Mouse (Mus musculus) liver, embryonic 15.5 days (tissue): ENCODE measurements around the gene Eef1akmt4. TPM values are rescaled to one million over a fixed set of nuclear protein-coding genes. Genes with fewer than 3 reads are reported as not detected.

ENCODE experiments used
- ATAC-seq: fragments of 200-750 bp; cut with Nextera tagmentation; 2 replicates; pipeline ENCODE4 v1.8.0; 2017; ENCODE audit warnings: moderate number of reproducible peaks, mild to moderate bottlenecking, moderate library complexity; ENCODE audit not compliant: insufficient read depth
- H3K27ac ChIP-seq: fragments of 300-500 bp; sonication (generic); replicated peaks from 2 replicates; pipeline ENCODE4 v1.5.1; 2015; ENCODE audit warnings: mild to moderate bottlenecking, inconsistent platforms
- H3K27me3 ChIP-seq: fragments of 300-500 bp; sonication (generic); 2 replicates; pipeline ENCODE4 v1.6.1; 2015; ENCODE audit warnings: mild to moderate bottlenecking, inconsistent platforms
- H3K36me3 ChIP-seq: fragments of 300-500 bp; sonication (generic); replicated peaks from 2 replicates; pipeline ENCODE4 v1.6.1; 2015; ENCODE audit warnings: moderate library complexity, mild to moderate bottlenecking, inconsistent platforms
- H3K4me1 ChIP-seq: fragments of 300-500 bp; sonication (generic); replicated peaks from 2 replicates; pipeline ENCODE4 v1.6.1; 2015; ENCODE audit warnings: inconsistent platforms
- H3K4me2 ChIP-seq: fragments of 300-500 bp; sonication (generic); 2 replicates; pipeline ENCODE4 v1.6.1; 2015; ENCODE audit warnings: moderate library complexity, mild to moderate bottlenecking, inconsistent platforms
- H3K4me3 ChIP-seq: fragments of 300-500 bp; sonication (generic); replicated peaks from 2 replicates; pipeline ENCODE4 v1.5.1; 2015; ENCODE audit warnings: mild to moderate bottlenecking, inconsistent platforms
- H3K9ac ChIP-seq: fragments of 300-500 bp; sonication (generic); 2 replicates; pipeline ENCODE4 v1.6.1; 2015; ENCODE audit warnings: moderate library complexity, mild to moderate bottlenecking, inconsistent platforms
- H3K9me3 ChIP-seq: fragments of 300-500 bp; sonication (generic); replicated peaks from 2 replicates; pipeline ENCODE4 v1.6.1; 2016; ENCODE audit warnings: inconsistent platforms
- WGBS: fragments of 180-500 bp; shearing (Covaris S2); methylation state at CpG from one replicate; pipeline ENCODE4 v1.1.7; 2015; ENCODE audit warnings: mixed read lengths; ENCODE audit not compliant: insufficient replicate concordance; 5-methylcytosine and 5-hydroxymethylcytosine counted together
- polyA plus RNA-seq: library from polyadenylated mRNA; unstranded; fragments of >200 nt; fragmentation: Nextera tagmentation; extraction: Ambion mirVana; gene quantifications from 2 replicates; pipeline ENCODE4 v1.2.1, GENCODE M21; 2015

Gene Eef1akmt4
- polyA plus RNA-seq, result 16.0 and 16.2 TPM in 2 replicates

- WGBS, result 2% methylated on average over 41 of the region's 41 CpGs
- no peaks in the 10 kb centered on the region for H3K27me3 ChIP-seq
- H3K27ac ChIP-seq, result peak within 1 kb of the TSS; percentile 77
- H3K4me1 ChIP-seq, result peaks cover 39% of the 10 kb centered on the region
- H3K9me3 ChIP-seq, result no peaks in the 10 kb centered on the region
- H3K4me3 ChIP-seq, result peak within 1 kb of the TSS; percentile 83
- peak within 1 kb of the TSS; percentile 74 for H3K9ac ChIP-seq
- peaks cover 13% of the 10 kb centered on the region for H3K36me3 ChIP-seq
- peak within 1 kb of the TSS; percentile 93 for H3K4me2 ChIP-seq
- peak; percentile 96 for ATAC-seq
These were observed at the start of gene Eef1akmt4, which contains the start of the genes Gm49333 and Alg3 for GRCm38 (mm10) chr16:20611357-20612227. TSS of gene Eef1akmt4 (plus strand) at chr16:20611593. TSS of gene Gm49333 (plus strand) at chr16:20611610. TSS of gene Alg3 (minus strand) at chr16:20611735.

- H3K27me3 ChIP-seq, result no peaks in the 10 kb centered on the region
- ATAC-seq, result no peak
- no peaks in the 10 kb centered on the region for H3K4me1 ChIP-seq
- no peak overlapping the region for H3K27ac ChIP-seq
- H3K36me3 ChIP-seq, result peaks cover 30% of the 10 kb centered on the region
- H3K9ac ChIP-seq, result no peak overlapping the region
- H3K9me3 ChIP-seq, result no peaks in the 10 kb centered on the region
- WGBS, result 55% methylated on average over 1 of the region's 1 CpGs
- no peak overlapping the region for H3K4me2 ChIP-seq
- H3K4me3 ChIP-seq, result no peak overlapping the region
These were observed 46.3 kb upstream of the Eef1akmt4 start for GRCm38 (mm10) chr16:20565075-20565474.

- H3K9me3 ChIP-seq, result no peaks in the 10 kb centered on the region
- no peak within 1 kb of the TSS for H3K9ac ChIP-seq
- no peak for ATAC-seq
- peaks cover 30% of the 10 kb centered on the region for H3K4me1 ChIP-seq
- H3K4me2 ChIP-seq, result peak within 1 kb of the TSS; percentile 68
- peaks cover 89% of the 10 kb centered on the region for H3K27me3 ChIP-seq
- H3K27ac ChIP-seq, result no peak within 1 kb of the TSS
- 3% methylated on average over 24 of the region's 24 CpGs for WGBS
- H3K4me3 ChIP-seq, result peak within 1 kb of the TSS; percentile 40
- H3K36me3 ChIP-seq, result no peaks in the 10 kb centered on the region
These were observed 21.9 kb upstream of the Eef1akmt4 start, which contains the start of gene Vwa5b2 for GRCm38 (mm10) chr16:20589366-20589938. TSS of gene Vwa5b2 (plus strand) at chr16:20589471.

GRCm38 (mm10) chr16:20589939-20590679 lies 21.3 kb upstream of the Eef1akmt4 start:
- Histone ChIP-seq H3K27me3 (peaks cover 85% of the 10 kb centered on the region), H3K4me3 (peak overlapping the region; percentile 40), H3K27ac (no peak overlapping the region), H3K36me3 (no peaks in the 10 kb centered on the region), H3K4me2 (peak overlapping the region; percentile 68), H3K9ac (no peak overlapping the region), H3K4me1 (peaks cover 37% of the 10 kb centered on the region), H3K9me3 (no peaks in the 10 kb centered on the region)
- under 1% methylated on average over 39 of the region's 39 CpGs for WGBS
- no peak for ATAC-seq

- Histone ChIP-seq H3K4me1 (peaks cover 42% of the 10 kb centered on the region), H3K4me3 (peak overlapping the region; percentile 40), H3K27ac (no peak overlapping the region), H3K36me3 (no peaks in the 10 kb centered on the region), H3K9me3 (no peaks in the 10 kb centered on the region), H3K4me2 (peak overlapping the region; percentile 68), H3K27me3 (peaks cover 80% of the 10 kb centered on the region), H3K9ac (no peak overlapping the region)
- ATAC-seq, result no peak
- WGBS, result 1% methylated on average over 17 of the region's 17 CpGs
These were observed 20.7 kb upstream of the Eef1akmt4 start for GRCm38 (mm10) chr16:20590680-20591038.

- Histone ChIP-seq H3K36me3 (no peaks in the 10 kb centered on the region), H3K9me3 (no peaks in the 10 kb centered on the region), H3K4me3 (0 out of 2 replicates have a peak overlapping the region, but pooled peaks have one; percentile 4), H3K9ac (no peak overlapping the region), H3K4me1 (peaks cover 48% of the 10 kb centered on the region), H3K4me2 (peak overlapping the region; percentile 68), H3K27me3 (peaks cover 76% of the 10 kb centered on the region), H3K27ac (no peak overlapping the region)
- WGBS, result 5% methylated on average over 48 of the region's 48 CpGs
- no peak for ATAC-seq
These were observed 20.2 kb upstream of the Eef1akmt4 start for GRCm38 (mm10) chr16:20591076-20591705.

DNA sequence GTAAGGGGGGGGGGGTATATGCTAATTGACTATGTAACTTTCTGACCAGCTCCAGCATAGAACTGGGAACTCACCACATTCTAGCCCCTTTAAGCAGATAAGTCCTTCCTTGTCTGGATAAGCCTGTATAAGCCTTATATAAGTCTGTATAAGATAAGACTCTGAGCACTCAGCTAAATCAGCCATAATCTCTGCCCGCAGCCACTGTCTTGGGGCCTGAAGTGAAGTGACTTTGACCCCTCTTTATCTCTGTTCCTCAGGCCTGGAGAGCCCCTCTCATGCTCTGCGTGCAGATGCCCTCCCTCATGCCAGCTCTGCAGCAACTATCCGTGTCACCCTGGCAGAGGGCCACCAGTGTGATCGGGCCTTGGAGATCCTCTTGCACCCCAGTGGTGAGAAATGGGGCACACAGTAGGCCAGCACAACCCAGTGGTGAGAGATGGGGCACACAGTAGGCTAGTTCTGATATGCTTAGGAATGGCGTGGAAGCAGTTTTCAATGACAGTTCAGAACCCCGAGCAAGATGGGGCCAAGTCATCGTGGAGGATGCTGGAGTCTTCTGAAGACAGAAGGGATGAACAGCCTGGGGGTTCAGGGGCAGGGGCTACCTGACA lies 16.2 kb upstream of the Eef1akmt4 start:
- Histone ChIP-seq H3K4me3 (no peak overlapping the region), H3K27ac (peak overlapping the region; percentile 45; the same call in 1 of the 2 replicates), H3K4me2 (peak overlapping the region; percentile 48), H3K27me3 (peaks cover 48% of the 10 kb centered on the region), H3K36me3 (no peaks in the 10 kb centered on the region), H3K9me3 (no peaks in the 10 kb centered on the region), H3K9ac (no peak overlapping the region; the same call in 1 of the 2 replicates), H3K4me1 (peaks cover 49% of the 10 kb centered on the region)
- 23% methylated on average over 7 of the region's 7 CpGs for WGBS
- peak; percentile 91 for ATAC-seq

DNA sequence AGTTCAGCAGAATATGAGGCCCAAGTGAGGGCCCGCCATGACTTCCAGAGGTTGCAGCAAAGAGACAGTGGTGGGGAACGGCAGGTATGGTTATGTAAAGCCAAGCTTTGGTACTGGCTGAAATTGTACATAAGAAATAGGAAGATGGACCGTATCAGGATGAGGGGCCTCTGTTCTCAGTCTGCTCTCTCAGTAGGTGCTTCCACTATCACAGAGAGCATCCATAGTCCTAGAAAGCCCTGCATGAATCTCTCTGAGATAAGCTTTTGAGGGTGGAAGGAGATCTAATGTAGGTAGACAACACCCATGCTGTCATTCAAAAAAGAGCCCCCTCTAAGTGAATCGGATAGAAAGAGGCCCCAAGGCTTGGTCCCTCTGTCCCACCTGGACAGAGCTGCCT lies 15.7 kb upstream of the Eef1akmt4 start:
- H3K4me2 ChIP-seq, result peak overlapping the region; percentile 48

GRCm38 (mm10) chr16:20596687-20597441 lies 14.5 kb upstream of the Eef1akmt4 start:
- H3K27ac ChIP-seq, result no peak overlapping the region
- H3K36me3 ChIP-seq, result no peaks in the 10 kb centered on the region
- WGBS, result 36% methylated on average over 7 of the region's 7 CpGs
- H3K4me3 ChIP-seq, result no peak overlapping the region
- H3K4me2 ChIP-seq, result no peak overlapping the region
- H3K27me3 ChIP-seq, result peaks cover 35% of the 10 kb centered on the region
- H3K9ac ChIP-seq, result no peak overlapping the region
- H3K4me1 ChIP-seq, result peaks cover 35% of the 10 kb centered on the region
- H3K9me3 ChIP-seq, result no peaks in the 10 kb centered on the region
- no peak for ATAC-seq

More for the DNA sequence above, 15.7 kb upstream of the Eef1akmt4 start:
- Histone ChIP-seq H3K9ac (no peak overlapping the region), H3K36me3 (no peaks in the 10 kb centered on the region), H3K27ac (peak overlapping the region; percentile 45; the same call in 1 of the 2 replicates), H3K9me3 (no peaks in the 10 kb centered on the region), H3K4me1 (peaks cover 43% of the 10 kb centered on the region), H3K27me3 (peaks cover 45% of the 10 kb centered on the region), H3K4me3 (no peak overlapping the region)
- 38% methylated on average over 4 of the region's 4 CpGs for WGBS
- ATAC-seq, result peak; percentile 58
